Mouse (Mus musculus): ENCODE data around the gene Gsdma. TPM values are rescaled to one million over a fixed set of nuclear protein-coding genes. Genes with fewer than 3 reads are reported as not detected.
"Not testable (repeated sequence)": the region's sequence is repeated elsewhere in the genome, so short reads cannot be mapped to it uniquely, and the experiment has no call there.

The Gsdma gene
- polyA plus RNA-seq, 1 experiment from 2014 or later, result not detected

GRCm38 (mm10) chr11:98708282-98708956, 44.3 kb downstream of the Gsdma start:
- H3K4me2 ChIP-seq, result peak overlapping the region; percentile 23; the same call in 1 of the 2 replicates
- H3K27ac ChIP-seq (ENCODE audit: low read depth), result peak overlapping the region; percentile 86
- H3K36me3 ChIP-seq (ENCODE audit: insufficient read depth), result peaks cover 68% of the 10 kb centered on the region
- H3K27me3 ChIP-seq (ENCODE audit: insufficient read depth, low read length), result no peaks in the 10 kb centered on the region
- H3K9me3 ChIP-seq (ENCODE audit: low read depth, low read length), result no peaks in the 10 kb centered on the region
- no peak overlapping the region for H3K9ac ChIP-seq
- TF ChIP-seq CTCF (IDR thresholded peaks at IDR 0.05; ENCODE audit: low read depth), result no peak
- WGBS, result 59% methylated on average over 19 of the region's 19 CpGs
- H3K4me3 ChIP-seq (ENCODE audit: low read depth, low read length), result no peak overlapping the region
- H3K4me1 ChIP-seq (ENCODE audit: insufficient read depth), result peaks cover 24% of the 10 kb centered on the region
- ATAC-seq (ENCODE audit: insufficient read depth) (peak; percentile 45), DNase-seq (peak; percentile 81)

- H3K4me2 ChIP-seq, result peak overlapping the region; percentile 15; the same call in 1 of the 2 replicates
These were observed 45.0 kb downstream of the Gsdma start for GRCm38 (mm10) chr11:98709001-98709741.

GRCm38 (mm10) chr11:98710416-98711045, 46.4 kb downstream of the Gsdma start:
- TF ChIP-seq CTCF (IDR thresholded peaks at IDR 0.05; ENCODE audit: low read depth), result peak; percentile 98
- Histone ChIP-seq H3K36me3 (ENCODE audit: insufficient read depth) (peaks cover 75% of the 10 kb centered on the region), H3K9ac (no peak overlapping the region), H3K9me3 (ENCODE audit: low read depth, low read length) (no peaks in the 10 kb centered on the region), H3K27me3 (ENCODE audit: insufficient read depth, low read length) (no peaks in the 10 kb centered on the region), H3K4me1 (ENCODE audit: insufficient read depth) (peaks cover 24% of the 10 kb centered on the region), H3K4me2 (no peak overlapping the region), H3K27ac (ENCODE audit: low read depth) (peak overlapping the region; percentile 56; the same call in 1 of the 2 replicates), H3K4me3 (ENCODE audit: low read depth, low read length) (no peak overlapping the region)
- peak; percentile 52 for ATAC-seq (ENCODE audit: insufficient read depth)
- peak; percentile 95 for DNase-seq
- 46% methylated on average over 12 of the region's 12 CpGs for WGBS

More at GRCm38 (mm10) chr11:98709001-98709741, 45.0 kb downstream of the Gsdma start:
- Histone ChIP-seq H3K27me3 (ENCODE audit: insufficient read depth, low read length) (no peaks in the 10 kb centered on the region), H3K27ac (ENCODE audit: low read depth) (peak overlapping the region; percentile 86), H3K4me1 (ENCODE audit: insufficient read depth) (peaks cover 24% of the 10 kb centered on the region), H3K9ac (no peak overlapping the region), H3K4me3 (ENCODE audit: low read depth, low read length) (no peak overlapping the region), H3K9me3 (ENCODE audit: low read depth, low read length) (no peaks in the 10 kb centered on the region), H3K36me3 (ENCODE audit: insufficient read depth) (peaks cover 75% of the 10 kb centered on the region)
- 57% methylated on average over 26 of the region's 26 CpGs for WGBS
- DNase-seq, result peak; percentile 50
- ATAC-seq (ENCODE audit: insufficient read depth), result no peak
- TF ChIP-seq CTCF (IDR thresholded peaks at IDR 0.05; ENCODE audit: low read depth), result no peak

GRCm38 (mm10) chr11:98711046-98711434, 46.9 kb downstream of the Gsdma start:
- Histone ChIP-seq H3K27ac (ENCODE audit: low read depth) (peak overlapping the region; percentile 56; the same call in 1 of the 2 replicates), H3K4me3 (ENCODE audit: low read depth, low read length) (no peak overlapping the region), H3K4me2 (no peak overlapping the region), H3K4me1 (ENCODE audit: insufficient read depth) (peaks cover 24% of the 10 kb centered on the region), H3K9me3 (ENCODE audit: low read depth, low read length) (no peaks in the 10 kb centered on the region), H3K9ac (no peak overlapping the region), H3K36me3 (ENCODE audit: insufficient read depth) (peaks cover 74% of the 10 kb centered on the region), H3K27me3 (ENCODE audit: insufficient read depth, low read length) (no peaks in the 10 kb centered on the region)
- 82% methylated on average over 4 of the region's 4 CpGs for WGBS
- DNase-seq, result no peak
- TF ChIP-seq CTCF (IDR thresholded peaks at IDR 0.05; ENCODE audit: low read depth), result no peak
- ATAC-seq (ENCODE audit: insufficient read depth), result no peak

- DNase-seq, result peak; percentile 63
- Histone ChIP-seq H3K36me3 (ENCODE audit: insufficient read depth) (peaks cover 74% of the 10 kb centered on the region), H3K4me1 (ENCODE audit: insufficient read depth) (peaks cover 24% of the 10 kb centered on the region)
- not testable (repeated sequence) for H3K9ac ChIP-seq; H3K27me3 ChIP-seq (ENCODE audit: insufficient read depth, low read length); ATAC-seq (ENCODE audit: insufficient read depth); H3K4me3 ChIP-seq (ENCODE audit: low read depth, low read length); H3K9me3 ChIP-seq (ENCODE audit: low read depth, low read length); H3K27ac ChIP-seq (ENCODE audit: low read depth); H3K4me2 ChIP-seq
- 84% methylated on average over 6 of the region's 6 CpGs for WGBS
- TF ChIP-seq CTCF (IDR thresholded peaks at IDR 0.05; ENCODE audit: low read depth), result peak; percentile 63
These were observed 47.9 kb downstream of the Gsdma start for GRCm38 (mm10) chr11:98712009-98712408.

- DNase-seq (no peak), ATAC-seq (ENCODE audit: insufficient read depth) (no peak)
- Histone ChIP-seq H3K27me3 (ENCODE audit: insufficient read depth, low read length) (no peaks in the 10 kb centered on the region), H3K4me3 (ENCODE audit: low read depth, low read length) (no peak overlapping the region), H3K4me1 (ENCODE audit: insufficient read depth) (peaks cover 20% of the 10 kb centered on the region; the same call in 1 of the 2 replicates), H3K9ac (no peak overlapping the region), H3K9me3 (ENCODE audit: low read depth, low read length) (no peaks in the 10 kb centered on the region), H3K4me2 (no peak overlapping the region), H3K36me3 (ENCODE audit: insufficient read depth) (peaks cover 76% of the 10 kb centered on the region), H3K27ac (ENCODE audit: low read depth) (0 out of 2 replicates have a peak overlapping the region, but pooled peaks have one; percentile 24)
- WGBS, result 63% methylated on average over 12 of the region's 12 CpGs
- TF ChIP-seq CTCF (IDR thresholded peaks at IDR 0.05; ENCODE audit: low read depth), result no peak
These were observed 49.6 kb downstream of the Gsdma start for GRCm38 (mm10) chr11:98713703-98714102.

Measured in lung, embryonic 14.5 days (tissue).